ENCODE assay signal across 8 mouse cellular contexts in the genomic region with DNA sequence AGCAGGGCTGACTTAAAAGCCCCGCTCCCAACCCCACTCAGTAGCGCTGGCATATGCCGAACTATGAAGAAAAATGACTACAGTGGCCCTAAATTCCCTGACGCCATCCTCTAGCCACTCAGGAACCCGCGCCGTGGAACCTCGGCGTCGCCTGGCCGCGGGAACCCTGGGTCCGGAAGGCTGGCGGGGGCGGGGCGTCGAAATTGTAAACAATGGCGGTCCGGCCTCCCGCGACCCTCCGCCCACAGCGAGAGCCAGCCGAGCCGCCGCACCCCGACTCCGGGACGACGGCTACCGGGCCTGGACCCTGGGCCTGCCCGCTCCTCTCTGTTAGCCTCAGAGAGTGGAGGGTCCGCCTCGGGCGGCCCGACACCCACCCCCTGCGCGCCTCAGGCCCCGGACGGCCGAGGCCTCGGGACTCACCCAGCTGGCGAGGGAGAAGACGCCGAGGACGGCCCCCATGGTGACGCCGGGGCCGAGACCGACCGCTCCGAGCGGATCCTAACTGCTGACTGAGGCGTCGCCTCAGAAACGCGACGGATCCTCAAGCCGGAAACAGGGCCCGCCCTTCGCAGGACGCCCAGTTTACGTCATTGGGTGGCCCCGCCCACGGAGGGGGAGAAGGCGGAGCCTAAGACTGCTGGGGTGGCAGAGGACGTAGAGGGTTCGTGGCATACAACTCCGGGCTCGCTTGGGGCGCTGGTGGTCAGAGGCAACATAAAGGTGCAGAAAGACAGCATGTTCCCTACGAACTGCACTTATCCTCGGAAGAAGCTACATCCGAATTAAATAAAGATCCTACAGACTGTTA. TPM values are rescaled to one million over a fixed set of nuclear protein-coding genes. Genes with fewer than 3 reads are reported as not detected.
DNase-seq lines count a peak whose midpoint lies in the region; ATAC-seq lines count a peak whose summit lies in the region.

A gene (minus strand): TSS at position 557 of the 811 bp plus-strand sequence.

- no peaks in the 10 kb centered on the region for H3K9me3 ChIP-seq in hindbrain, embryonic 15.5 days

- under 1% methylated on average over 74 of the region's 74 CpGs for WGBS in hindbrain, embryonic 15.5 days

- H3K4me3 ChIP-seq in hindbrain, embryonic 15.5 days, result peak within 1 kb of the TSS; percentile 86

- peaks cover 28% of the 10 kb centered on the region for H3K4me1 ChIP-seq in hindbrain, embryonic 15.5 days (replicated peaks)

- peak within 1 kb of the TSS; percentile 97 for H3K27ac ChIP-seq in hindbrain, embryonic 15.5 days (replicated peaks)

- peak; percentile 95 for DNase-seq in R1 (ENCODE audit: low read depth, low spot score)
- peak; percentile 99 for DNase-seq in cerebellum, postnatal 25 days
- DNase-seq in frontal cortex, postnatal 36 days (ENCODE audit: low spot score in 2 of 2), result peak; percentile 97 to 98
- peak; percentile 96 for DNase-seq in left cerebral cortex, adult 11 months (ENCODE audit: low spot score)
- DNase-seq in lung, postnatal 4 days, result peak; percentile 99 to 100
- DNase-seq in retina, postnatal 7 days (ENCODE audit: low read depth, low spot score), result peak; percentile 99
- peak; percentile 98 for DNase-seq in urinary bladder, adult 2 months (ENCODE audit: low spot score)

- peak within 1 kb of the TSS; percentile 61 for H3K4me2 ChIP-seq in hindbrain, embryonic 15.5 days

- no peaks in the 10 kb centered on the region for H3K36me3 ChIP-seq in hindbrain, embryonic 15.5 days

- H3K27me3 ChIP-seq in hindbrain, embryonic 15.5 days, result no peaks in the 10 kb centered on the region

- peak within 1 kb of the TSS; percentile 89 for H3K9ac ChIP-seq in hindbrain, embryonic 15.5 days

- peak; percentile 98 for ATAC-seq in hindbrain, embryonic 15.5 days (ENCODE audit: low FRiP score, low read depth)

RNA-seq across cellular contexts. Expression of the gene that starts here (rescaled TPM):
- polyA plus RNA-seq in hindbrain, embryonic 15.5 days (2015; fragmentation: Nextera tagmentation; extraction: Ambion mirVana), result 31.2 and 33.5 TPM in 2 replicates
- 321 and 344 TPM in 2 replicates for polyA plus RNA-seq in urinary bladder, adult 2 months (2012; rRNA removed)

Comparison
In these comparisons a context has a peak if more than half of its experiments do, and no peak if none do; other contexts are left out.
1. Peak in every context shown above with its lines: DNase-seq, ATAC-seq, H3K4me3 ChIP-seq and H3K27ac ChIP-seq.